Mouse (Mus musculus) heart, postnatal 0 days (tissue): ENCODE data around the gene Hist1h3a.

Experiments used
- CTCF ChIP-seq: IDR thresholded peaks from 2 replicates; pipeline ENCODE4 v1.5.1; 2016; ENCODE audit warnings: antibody characterized with exemption, control low read depth, low read depth
- EP300 ChIP-seq: IDR thresholded peaks from 2 replicates; pipeline ENCODE4 v1.6.1; 2016; ENCODE audit warnings: antibody characterized with exemption, low read depth

GRCm38 (mm10) chr13:23739069-23739921, 22.9 kb downstream of the Hist1h3a start:
- TF ChIP-seq EP300 (peak; percentile 83), CTCF (no peak)
